Mouse (Mus musculus) thymus, adult 2 months (tissue): ENCODE results near the gene Trip11.

Source experiments
- CTCF ChIP-seq: fragments of 200-500 bp; IDR thresholded peaks from 2 replicates; pipeline ENCODE4 v1.5.1; 2012; ENCODE audit warnings: mild to moderate bottlenecking, control low read depth, low read length, moderate library complexity, borderline replicate concordance; ENCODE audit not compliant: control insufficient read depth, poor library complexity, insufficient read depth; ENCODE audit errors: extremely low read depth
- POLR2A ChIP-seq: fragments of 200-500 bp; IDR thresholded peaks from 2 replicates; pipeline ENCODE4 v1.6.1; 2012; ENCODE audit warnings: mild to moderate bottlenecking, low read length, control low read depth, moderate library complexity; ENCODE audit not compliant: control insufficient read depth, poor library complexity, insufficient read depth; ENCODE audit errors: extremely low read depth

DNA sequence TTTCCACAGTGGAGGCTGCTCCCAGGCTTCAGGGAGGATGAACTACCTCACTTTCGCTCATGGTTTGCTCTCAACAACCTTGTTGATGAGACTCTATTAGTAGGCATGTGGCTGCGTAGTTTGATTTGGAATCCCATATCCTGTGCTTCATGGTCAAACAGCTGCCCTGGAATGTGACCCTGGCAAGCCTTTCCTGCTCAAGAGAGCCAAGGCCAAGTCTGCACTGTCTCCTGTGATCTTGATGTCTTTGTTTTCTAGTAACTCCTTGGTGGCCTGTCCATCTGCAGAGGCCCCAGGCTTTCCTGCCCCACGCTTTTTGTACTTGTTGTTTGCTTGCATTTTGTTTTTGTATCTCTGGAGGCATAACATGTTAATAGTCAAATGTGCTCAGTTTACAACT lies 118.6 kb downstream of the Trip11 start:
- TF ChIP-seq CTCF = no peak
- no peak for TF ChIP-seq POLR2A
